Mouse (Mus musculus) left cerebral cortex, postnatal 36 days (tissue): Measurements from ENCODE around the gene Mynn. TPM values are rescaled to one million over a fixed set of nuclear protein-coding genes. Genes with fewer than 3 reads are reported as not detected.

Experiments
- DNase-seq, 2 experiments: peaks; one replicate each; pipeline ENCODE4 v3.0.0; 2021 to 2022; ENCODE audit warnings: low spot score in 2 of 2, mixed read lengths in 1 of 2
- intact Hi-C: fragments of 180-260 bp; cut with DNase I; formaldehyde crosslinking; loops from one replicate; pipeline ENCODE4 v1.15.1; 2025
- total RNA-seq, 2 experiments: library from RNA; stranded (reverse); gene quantifications; 2 replicates each; pipeline ENCODE4 v1.2.3; 2021

The Mynn gene
- total RNA-seq, 2 experiments from 2014 or later, result 11.1 to 15.3 TPM

- DNase-seq, result no peak
- intact Hi-C loops, result no loop called here
Observed at GRCm38 (mm10) chr3:30620132-30620531, 18.3 kb downstream of the Mynn start.

GRCm38 (mm10) chr3:30633681-30634080 is 31.8 kb downstream of the Mynn start:
- intact Hi-C loops, result no loop called here
- no peak for DNase-seq

GRCm38 (mm10) chr3:30635629-30636028 is 33.8 kb downstream of the Mynn start:
- DNase-seq, result no peak
- intact Hi-C loops, result no loop called here

- intact Hi-C loops, result no loop called here
- DNase-seq, result no peak
Observed at GRCm38 (mm10) chr3:30644207-30644606, 42.3 kb downstream of the Mynn start, which contains the start of gene Lrriq4. Gene Lrriq4 (plus strand): TSS chr3:30644507.

GRCm38 (mm10) chr3:30646761-30647160 is 44.9 kb downstream of the Mynn start:
- intact Hi-C loops, result no loop called here
- no peak for DNase-seq

- DNase-seq, result no peak
- intact Hi-C loops, result no loop called here
Observed at GRCm38 (mm10) chr3:30647440-30648090, 45.7 kb downstream of the Mynn start, which contains the start of gene Lrrc34. Gene Lrrc34 (minus strand): TSS chr3:30647869.

- intact Hi-C loops, result no loop called here
Observed at GRCm38 (mm10) chr3:30648466-30648865, 46.6 kb downstream of the Mynn start.

GRCm38 (mm10) chr3:30650062-30650841 is 48.4 kb downstream of the Mynn start:
- intact Hi-C loops, result no loop called here
- DNase-seq, result peak in 1 of 2 experiments; percentile 6

More at GRCm38 (mm10) chr3:30648466-30648865, 46.6 kb downstream of the Mynn start:
- no peak for DNase-seq

GRCm38 (mm10) chr3:30655937-30656336 is 54.1 kb downstream of the Mynn start:
- intact Hi-C loops, result no loop called here
- DNase-seq, result no peak

- DNase-seq, result no peak
- intact Hi-C loops, result no loop called here
Observed at GRCm38 (mm10) chr3:30658486-30658885, 56.6 kb downstream of the Mynn start.

Other genes starting within 250 kb of the Mynn start
- gene Mecom, start 54.1 kb upstream of the Mynn start, total RNA-seq, result 1 to 10 TPM; 2.2 to 5.0 TPM
- 1 to 10 TPM in 1 of 2 experiments, under 1 TPM in 1; 0.99 to 1.1 TPM for gene Actrt3, start 2.1 kb upstream of the Mynn start, total RNA-seq
- gene Lrriq4, start 42.4 kb downstream of the Mynn start, total RNA-seq, result not detected
- not detected for gene Lrrc34, start 45.8 kb downstream of the Mynn start, total RNA-seq
- not detected for gene Lrrc31, start 97.8 kb downstream of the Mynn start, total RNA-seq
- gene Samd7, start 144.2 kb downstream of the Mynn start, total RNA-seq, result not detected
- gene Sec62, start 190.8 kb downstream of the Mynn start, total RNA-seq, result 100 to 1,000 TPM; 109 to 113 TPM